Mouse (Mus musculus): Measurements from ENCODE around the gene Fyb.

- TF ChIP-seq CTCF (IDR thresholded peaks at IDR 0.05; ENCODE audit: low read depth, low read length) (no peak), POLR2A (IDR thresholded peaks at IDR 0.05; ENCODE audit: insufficient read depth, low read length) (no peak)
Observed at GRCm38 (mm10) chr15:6579769-6580261, 57.2 kb downstream of the Fyb start.

Measured in ES-Bruce4 (cell line).